Mouse (Mus musculus): ENCODE results near the gene Arfrp1. TPM values are rescaled to one million over a fixed set of nuclear protein-coding genes. Genes with fewer than 3 reads are reported as not detected.

The Arfrp1 gene
- polyA plus RNA-seq, 1 experiment from 2014 or later: 30.1 TPM

GRCm38 (mm10) chr2:181314080-181314810 is 51.0 kb downstream of the Arfrp1 start, which contains the start of gene Stmn3:
TSS of gene Stmn3 (minus strand) at chr2:181314500.
- Histone ChIP-seq H3K4me3 (ENCODE audit: low read depth, low read length) (peak within 1 kb of the TSS; percentile 13; the same call in 1 of the 2 replicates), H3K36me3 (ENCODE audit: control insufficient read depth, insufficient read depth, low read length) (no peaks in the 10 kb centered on the region), H3K27me3 (ENCODE audit: control insufficient read depth, insufficient read depth, low read length) (peaks cover 5% of the 10 kb centered on the region; the same call in 1 of the 2 replicates), H3K9ac (ENCODE audit: low read length) (no peak within 1 kb of the TSS; the same call in 1 of the 2 replicates), H3K27ac (replicated peaks) (no peak within 1 kb of the TSS), H3K9me3 (ENCODE audit: control insufficient read depth, low read length) (no peaks in the 10 kb centered on the region), H3K4me1 (replicated peaks; ENCODE audit: control insufficient read depth, insufficient read depth) (peaks cover 1% of the 10 kb centered on the region; the same call in 1 of the 2 replicates), H3K4me2 (replicated peaks; ENCODE audit: low read depth) (0 out of 2 replicates have a peak within 1 kb of the TSS, but pooled peaks have one; percentile 17)
- WGBS: 4% methylated on average over 22 of the region's 23 CpGs
- DNase-seq (ENCODE audit: low spot score) (peak; percentile 70), ATAC-seq (ENCODE audit: low FRiP score, low TSS enrichment) (peak; percentile 71)
- no peak for TF ChIP-seq EP300 (optimal IDR thresholded peaks at IDR 0.05)
- no peak for TF ChIP-seq CTCF (IDR thresholded peaks at IDR 0.05; ENCODE audit: low read depth)

- peak; percentile 42 for ATAC-seq (ENCODE audit: low FRiP score, low TSS enrichment)
- Histone ChIP-seq H3K4me1 (replicated peaks; ENCODE audit: control insufficient read depth, insufficient read depth) (no peaks in the 10 kb centered on the region), H3K4me2 (replicated peaks; ENCODE audit: low read depth) (0 out of 2 replicates have a peak overlapping the region, but pooled peaks have one; percentile 17), H3K27me3 (ENCODE audit: control insufficient read depth, insufficient read depth, low read length) (peaks cover 5% of the 10 kb centered on the region; the same call in 1 of the 2 replicates), H3K9me3 (ENCODE audit: control insufficient read depth, low read length) (no peaks in the 10 kb centered on the region), H3K9ac (ENCODE audit: low read length) (no peak overlapping the region), H3K36me3 (ENCODE audit: control insufficient read depth, insufficient read depth, low read length) (no peaks in the 10 kb centered on the region), H3K27ac (replicated peaks) (no peak overlapping the region), H3K4me3 (ENCODE audit: low read depth, low read length) (peak overlapping the region; percentile 13; the same call in 1 of the 2 replicates)
- DNase-seq (ENCODE audit: low spot score): no peak
- 5% methylated on average over 35 of the region's 35 CpGs for WGBS
- TF ChIP-seq EP300 (optimal IDR thresholded peaks at IDR 0.05): no peak
- TF ChIP-seq CTCF (IDR thresholded peaks at IDR 0.05; ENCODE audit: low read depth): no peak
Measured at GRCm38 (mm10) chr2:181313344-181314079, 51.7 kb downstream of the Arfrp1 start.

GRCm38 (mm10) chr2:181313006-181313343 is 52.2 kb downstream of the Arfrp1 start:
- H3K4me1 ChIP-seq (replicated peaks; ENCODE audit: control insufficient read depth, insufficient read depth): no peaks in the 10 kb centered on the region
- H3K36me3 ChIP-seq (ENCODE audit: control insufficient read depth, insufficient read depth, low read length): no peaks in the 10 kb centered on the region
- 15% methylated on average over 5 of the region's 5 CpGs for WGBS

GRCm38 (mm10) chr2:181312435-181312834 is 52.8 kb downstream of the Arfrp1 start:
- ATAC-seq (ENCODE audit: low FRiP score, low TSS enrichment) (no peak), DNase-seq (ENCODE audit: low spot score) (no peak)
- Histone ChIP-seq H3K9me3 (ENCODE audit: control insufficient read depth, low read length) (no peaks in the 10 kb centered on the region), H3K4me1 (replicated peaks; ENCODE audit: control insufficient read depth, insufficient read depth) (no peaks in the 10 kb centered on the region), H3K4me3 (ENCODE audit: low read depth, low read length) (no peak overlapping the region), H3K9ac (ENCODE audit: low read length) (no peak overlapping the region), H3K27me3 (ENCODE audit: control insufficient read depth, insufficient read depth, low read length) (peaks cover 5% of the 10 kb centered on the region; the same call in 1 of the 2 replicates), H3K4me2 (replicated peaks; ENCODE audit: low read depth) (no peak overlapping the region), H3K36me3 (ENCODE audit: control insufficient read depth, insufficient read depth, low read length) (no peaks in the 10 kb centered on the region), H3K27ac (replicated peaks) (no peak overlapping the region)
- WGBS: 73% methylated on average over 3 of the region's 3 CpGs
- TF ChIP-seq CTCF (IDR thresholded peaks at IDR 0.05; ENCODE audit: low read depth): no peak
- no peak for TF ChIP-seq EP300 (optimal IDR thresholded peaks at IDR 0.05)

More at GRCm38 (mm10) chr2:181313006-181313343, 52.2 kb downstream of the Arfrp1 start:
- Histone ChIP-seq H3K27me3 (ENCODE audit: control insufficient read depth, insufficient read depth, low read length) (peaks cover 5% of the 10 kb centered on the region; the same call in 1 of the 2 replicates), H3K4me2 (replicated peaks; ENCODE audit: low read depth) (no peak overlapping the region), H3K9me3 (ENCODE audit: control insufficient read depth, low read length) (no peaks in the 10 kb centered on the region), H3K9ac (ENCODE audit: low read length) (no peak overlapping the region), H3K27ac (replicated peaks) (no peak overlapping the region), H3K4me3 (ENCODE audit: low read depth, low read length) (no peak overlapping the region)
- no peak for TF ChIP-seq EP300 (optimal IDR thresholded peaks at IDR 0.05)
- ATAC-seq (ENCODE audit: low FRiP score, low TSS enrichment) (no peak), DNase-seq (ENCODE audit: low spot score) (no peak)

Other genes starting within 250 kb of the Arfrp1 start
- gene Kcnq2, start 230.1 kb downstream of the Arfrp1 start, polyA plus RNA-seq (2015; fragmentation: Nextera tagmentation; extraction: Ambion mirVana): 0.42 and 0.59 TPM in 2 replicates
- gene Eef1a2, start 208.4 kb downstream of the Arfrp1 start, polyA plus RNA-seq (2015; fragmentation: Nextera tagmentation; extraction: Ambion mirVana): 0.40 and 0.42 TPM in 2 replicates
- 294 and 310 TPM in 2 replicates for gene Ppdpf, start 178.2 kb downstream of the Arfrp1 start, polyA plus RNA-seq (2015; fragmentation: Nextera tagmentation; extraction: Ambion mirVana)
- gene Ptk6, start 162.6 kb downstream of the Arfrp1 start, polyA plus RNA-seq (2015; fragmentation: Nextera tagmentation; extraction: Ambion mirVana): 5.8 and 5.9 TPM in 2 replicates
- gene Srms, start 152.2 kb downstream of the Arfrp1 start, polyA plus RNA-seq (2015; fragmentation: Nextera tagmentation; extraction: Ambion mirVana): 1.7 and 1.8 TPM in 2 replicates
- 0.36 and 0.45 TPM in 2 replicates for gene Fndc11, start 145.4 kb downstream of the Arfrp1 start, polyA plus RNA-seq (2015; fragmentation: Nextera tagmentation; extraction: Ambion mirVana)
- 1.6 and 1.7 TPM in 2 replicates for gene Helz2, start 123.4 kb downstream of the Arfrp1 start, polyA plus RNA-seq (2015; fragmentation: Nextera tagmentation; extraction: Ambion mirVana)
- gene Gmeb2, start 77.4 kb downstream of the Arfrp1 start, polyA plus RNA-seq (2015; fragmentation: Nextera tagmentation; extraction: Ambion mirVana): 4.9 and 5.5 TPM in 2 replicates
- 26.3 and 28.9 TPM in 2 replicates for gene Stmn3, start 50.9 kb downstream of the Arfrp1 start, polyA plus RNA-seq (2015; fragmentation: Nextera tagmentation; extraction: Ambion mirVana)
- gene Rtel1, start 45.7 kb downstream of the Arfrp1 start, polyA plus RNA-seq (2015; fragmentation: Nextera tagmentation; extraction: Ambion mirVana): 9.0 and 9.3 TPM in 2 replicates
- 15.5 and 18.2 TPM in 2 replicates for gene Zgpat, start 476 bp downstream of the Arfrp1 start, polyA plus RNA-seq (2015; fragmentation: Nextera tagmentation; extraction: Ambion mirVana)
- 8.3 and 8.8 TPM in 2 replicates for gene Lime1, start 14.7 kb upstream of the Arfrp1 start, polyA plus RNA-seq (2015; fragmentation: Nextera tagmentation; extraction: Ambion mirVana)
- 2.4 TPM in 2 replicates for gene Zbtb46, start 94.0 kb upstream of the Arfrp1 start, polyA plus RNA-seq (2015; fragmentation: Nextera tagmentation; extraction: Ambion mirVana)
- 0.08 and 0.15 TPM in 2 replicates for gene Abhd16b, start 127.8 kb upstream of the Arfrp1 start, polyA plus RNA-seq (2015; fragmentation: Nextera tagmentation; extraction: Ambion mirVana)
- gene Tpd52l2, start 131.7 kb upstream of the Arfrp1 start, polyA plus RNA-seq (2015; fragmentation: Nextera tagmentation; extraction: Ambion mirVana): 98.0 and 104 TPM in 2 replicates
- gene Dnajc5, start 155.1 kb upstream of the Arfrp1 start, polyA plus RNA-seq (2015; fragmentation: Nextera tagmentation; extraction: Ambion mirVana): 50.2 and 52.7 TPM in 2 replicates
- gene Uckl1, start 219.5 kb upstream of the Arfrp1 start, polyA plus RNA-seq (2015; fragmentation: Nextera tagmentation; extraction: Ambion mirVana): 37.1 and 39.7 TPM in 2 replicates
- gene Prpf6, start 226.5 kb upstream of the Arfrp1 start, polyA plus RNA-seq (2015; fragmentation: Nextera tagmentation; extraction: Ambion mirVana): 28.3 and 28.4 TPM in 2 replicates
- gene Zfp512b, start 227.4 kb upstream of the Arfrp1 start, polyA plus RNA-seq (2015; fragmentation: Nextera tagmentation; extraction: Ambion mirVana): 15.9 and 18.3 TPM in 2 replicates
- 22.9 and 26.8 TPM in 2 replicates for gene Samd10, start 233.8 kb upstream of the Arfrp1 start, polyA plus RNA-seq (2015; fragmentation: Nextera tagmentation; extraction: Ambion mirVana)